Mouse (Mus musculus) spleen, adult 2 months (tissue): Measurements from ENCODE around the gene Ip6k1. TPM values are rescaled to one million over a fixed set of nuclear protein-coding genes. Genes with fewer than 3 reads are reported as not detected.

ENCODE experiments used
- DNase-seq, 2 experiments: peaks; one replicate each; pipeline versions ENCODE4 v3.0.0 to v3.0.0-alpha.2; 2012 to 2021; ENCODE audit warnings: low spot score in 2 of 2, low read depth in 1 of 2
- H3K27ac ChIP-seq: fragments of 200-500 bp; 2 replicates; pipeline ENCODE4 v1.5.1; 2012; ENCODE audit warnings: low read length, inconsistent platforms; ENCODE audit not compliant: insufficient read depth
- H3K27me3 ChIP-seq: fragments of 200-500 bp; 2 replicates; pipeline ENCODE4 v1.6.1; 2012; ENCODE audit warnings: mild to moderate bottlenecking, moderate library complexity, low read length, inconsistent platforms; ENCODE audit not compliant: control insufficient read depth, insufficient read depth
- H3K36me3 ChIP-seq: fragments of 200-500 bp; 2 replicates; pipeline ENCODE4 v1.6.1; 2012; ENCODE audit warnings: mild to moderate bottlenecking, low read length, inconsistent platforms; ENCODE audit not compliant: control insufficient read depth, insufficient read depth
- H3K4me1 ChIP-seq: fragments of 200-500 bp; 2 replicates; pipeline ENCODE4 v1.6.1; 2011; ENCODE audit warnings: inconsistent platforms; ENCODE audit not compliant: control insufficient read depth, insufficient read depth, insufficient read length
- H3K4me3 ChIP-seq: fragments of 200-500 bp; 2 replicates; pipeline ENCODE4 v1.5.1; 2011; ENCODE audit warnings: mild to moderate bottlenecking, inconsistent platforms; ENCODE audit not compliant: insufficient read depth, insufficient read length; ENCODE audit errors: extremely low read depth
- CTCF ChIP-seq: fragments of 200-500 bp; IDR thresholded peaks from 2 replicates; pipeline ENCODE4 v1.5.1; 2011; ENCODE audit warnings: mild to moderate bottlenecking, inconsistent platforms; ENCODE audit not compliant: insufficient read depth, insufficient read length, insufficient replicate concordance; ENCODE audit errors: extremely low read depth
- POLR2A ChIP-seq: fragments of 200-500 bp; IDR thresholded peaks from 2 replicates; pipeline ENCODE4 v1.6.1; 2011; ENCODE audit warnings: low read depth, low read length, inconsistent platforms
- WGBS: fragments of 180-500 bp; shearing (Covaris S2); methylation state at CpG from one replicate; pipeline ENCODE4 v1.1.7; 2018; 5-methylcytosine and 5-hydroxymethylcytosine counted together
- polyA plus RNA-seq: library from polyadenylated mRNA; depleted of rRNA; stranded (reverse); fragments of >200 nt; gene quantifications from 2 replicates; pipeline ENCODE4 v1.2.3, GENCODE M21; 2012

Gene Ip6k1
- polyA plus RNA-seq, 1 experiment: 118 TPM

DNA sequence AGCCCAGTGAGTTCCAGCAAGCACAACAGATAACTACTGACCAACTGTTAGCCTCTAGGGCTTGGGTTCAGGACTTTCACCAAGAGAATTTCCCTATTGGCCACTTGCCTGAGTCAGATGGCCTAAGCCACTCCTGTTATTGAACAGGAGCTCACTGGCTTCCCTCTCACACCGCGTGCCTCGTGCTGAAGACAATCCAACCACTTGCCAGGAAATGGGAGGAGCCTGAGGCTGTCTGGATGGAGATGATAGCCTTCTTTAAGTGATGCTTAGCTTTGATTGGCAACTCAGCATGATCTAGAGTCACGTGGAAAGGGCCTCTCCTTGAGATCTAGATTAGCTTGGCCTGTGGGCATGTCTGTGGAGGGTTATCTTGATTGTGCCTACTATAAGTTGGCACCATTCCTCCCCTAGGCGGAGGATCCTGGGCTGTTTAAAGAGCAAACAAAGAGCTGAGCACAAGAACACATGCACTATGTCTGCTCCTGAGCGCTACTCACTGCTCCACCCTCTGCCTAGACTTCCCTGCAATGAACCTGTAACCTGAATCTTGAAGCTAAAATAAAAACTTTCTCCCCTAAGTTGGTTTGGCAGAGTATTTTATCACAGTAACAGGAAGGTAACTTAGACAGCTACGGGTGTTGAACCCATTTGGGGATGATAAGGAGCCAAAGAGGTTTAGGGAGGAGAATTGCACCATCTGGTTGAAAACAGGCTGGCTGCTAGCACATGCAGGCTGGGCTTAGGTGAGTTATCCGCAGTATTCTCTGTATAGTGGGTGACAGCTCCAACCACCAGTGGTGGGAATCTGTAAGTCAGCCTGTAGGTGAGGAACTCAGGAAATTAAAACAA is 30.4 kb upstream of the Ip6k1 start:
- DNase-seq: no peak
- Histone ChIP-seq H3K27me3 (no peaks in the 10 kb centered on the region), H3K4me1 (peaks cover 5% of the 10 kb centered on the region), H3K4me3 (no peak overlapping the region), H3K36me3 (no peaks in the 10 kb centered on the region; the same call in 1 of the 2 replicates), H3K27ac (peak overlapping the region; percentile 15; the same call in 1 of the 2 replicates)
- TF ChIP-seq POLR2A (no peak), CTCF (no peak)
- 59% methylated on average over 8 of the region's 8 CpGs for WGBS

DNA sequence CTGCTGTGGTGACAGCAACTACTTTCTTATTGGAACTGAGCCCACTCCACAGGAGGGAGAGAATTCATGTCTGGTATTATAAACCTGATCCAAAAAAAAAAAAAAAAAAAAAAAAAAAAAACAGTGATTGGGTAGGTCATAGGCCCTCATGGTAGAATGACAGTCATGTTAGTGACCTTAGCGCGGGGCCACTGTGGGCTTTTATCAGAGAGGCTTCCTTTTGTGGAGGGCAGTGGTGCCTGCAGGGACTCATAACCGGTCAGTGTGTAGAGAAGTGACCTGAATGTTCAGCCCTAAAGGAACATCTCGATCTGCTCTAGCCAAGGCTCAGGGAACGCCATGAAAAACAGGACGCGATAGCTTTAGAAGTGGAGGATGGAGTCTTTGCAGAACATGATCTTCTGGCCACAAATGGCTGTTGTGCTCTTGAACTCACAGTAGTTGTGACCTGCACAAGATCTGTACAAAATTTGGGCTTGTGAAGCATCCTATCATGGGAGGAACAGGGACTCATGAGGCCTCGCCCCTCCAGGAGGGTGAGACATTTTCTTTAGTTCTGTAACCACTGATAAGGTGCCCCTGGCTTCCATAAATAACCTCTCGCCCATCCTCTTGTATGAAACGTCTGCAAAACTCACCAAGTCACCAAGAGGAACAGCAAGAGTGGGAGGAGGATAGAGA is 27.7 kb upstream of the Ip6k1 start:
- H3K27ac ChIP-seq: peak overlapping the region; percentile 74
- peaks cover 22% of the 10 kb centered on the region for H3K36me3 ChIP-seq
- TF ChIP-seq CTCF (no peak), POLR2A (no peak)
- H3K4me3 ChIP-seq: no peak overlapping the region
- H3K27me3 ChIP-seq: no peaks in the 10 kb centered on the region
- WGBS: 59% methylated on average over 10 of the region's 10 CpGs
- H3K4me1 ChIP-seq: peaks cover 5% of the 10 kb centered on the region
- no peak for DNase-seq

DNA sequence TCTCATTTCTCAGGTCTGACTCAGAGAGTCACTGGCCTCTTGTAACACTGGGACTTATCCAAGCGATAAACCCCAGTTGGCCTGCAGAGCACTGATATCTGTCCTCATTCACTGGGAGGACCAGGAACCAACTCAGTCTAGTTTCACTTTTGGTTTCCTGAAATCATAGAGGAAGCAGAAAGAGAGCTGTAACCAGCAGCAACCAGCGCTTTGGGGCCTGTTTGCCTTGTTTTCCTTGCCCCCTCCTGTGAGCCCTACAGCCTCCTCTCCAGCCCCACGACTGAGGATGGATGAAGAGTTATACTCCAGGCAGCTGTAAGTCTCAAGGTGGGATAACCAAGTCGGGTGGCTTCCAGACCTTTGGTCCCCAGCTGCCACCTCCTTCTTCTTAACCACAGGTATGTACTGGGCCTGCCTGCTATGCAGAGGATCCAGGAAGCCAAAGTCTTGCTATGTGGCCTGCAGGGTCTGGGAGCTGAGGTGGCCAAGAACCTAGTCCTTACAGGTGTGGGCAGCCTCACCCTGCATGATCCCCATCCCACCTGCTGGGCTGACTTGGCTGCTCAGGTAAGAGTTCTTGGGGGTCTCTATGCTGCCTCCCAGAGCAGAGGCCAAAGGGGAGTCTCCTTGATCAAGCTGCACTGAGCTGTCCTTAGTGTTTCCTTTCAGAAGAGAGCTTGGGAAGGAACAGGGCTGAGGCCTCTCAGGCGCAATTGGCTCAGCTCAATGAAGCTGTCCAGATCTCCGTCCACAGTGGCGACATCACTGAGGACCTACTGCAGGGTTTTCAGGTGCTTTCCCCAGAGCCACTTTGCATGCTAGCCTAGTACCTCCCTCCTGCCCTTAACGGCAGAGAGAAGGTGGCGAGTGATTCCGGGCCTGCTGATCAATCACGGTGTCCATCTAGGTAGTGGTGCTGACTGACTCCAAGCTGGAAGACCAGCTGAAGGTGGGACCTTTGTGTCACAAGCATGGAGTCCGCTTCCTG is 26.6 kb upstream of the Ip6k1 start, which contains the start of gene Uba7:
TSS of gene Uba7 (plus strand) at position 107 of the 988 bp plus-strand sequence.
- H3K4me3 ChIP-seq: peak within 1 kb of the TSS; percentile 60
- peak; percentile 56 to 69 for DNase-seq
- peaks cover 5% of the 10 kb centered on the region for H3K4me1 ChIP-seq
- H3K27me3 ChIP-seq: no peaks in the 10 kb centered on the region
- TF ChIP-seq CTCF (no peak), POLR2A (peak; percentile 35; the same call in 1 of the 2 replicates)
- peaks cover 27% of the 10 kb centered on the region for H3K36me3 ChIP-seq
- H3K27ac ChIP-seq: peak within 1 kb of the TSS; percentile 85
- WGBS: 11% methylated on average over 12 of the region's 12 CpGs

DNA sequence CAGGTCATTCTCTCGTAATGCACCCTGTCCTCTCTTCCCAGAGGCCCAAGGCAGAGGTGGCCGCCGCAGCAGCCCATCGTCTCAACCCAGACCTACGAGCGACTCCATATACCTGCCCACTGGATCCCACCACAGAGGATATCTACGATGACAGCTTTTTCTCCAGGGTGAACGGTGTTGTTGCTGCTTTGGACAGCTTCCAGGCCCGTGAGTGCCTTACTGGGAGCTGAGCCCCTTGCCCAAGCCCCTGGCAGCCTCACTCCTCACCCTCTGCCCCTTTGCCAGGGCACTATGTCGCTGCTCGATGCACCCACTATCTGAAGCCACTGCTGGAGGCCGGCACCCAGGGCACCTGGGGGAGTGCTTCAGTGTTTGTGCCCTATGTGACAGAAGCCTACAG is 23.5 kb upstream of the Ip6k1 start:
- H3K27me3 ChIP-seq: no peaks in the 10 kb centered on the region
- DNase-seq: no peak
- H3K36me3 ChIP-seq: peaks cover 38% of the 10 kb centered on the region
- 94% methylated on average over 12 of the region's 12 CpGs for WGBS
- peaks cover 26% of the 10 kb centered on the region for H3K4me1 ChIP-seq
- TF ChIP-seq POLR2A (no peak), CTCF (no peak)
- H3K4me3 ChIP-seq: no peak overlapping the region
- H3K27ac ChIP-seq: no peak overlapping the region

DNA sequence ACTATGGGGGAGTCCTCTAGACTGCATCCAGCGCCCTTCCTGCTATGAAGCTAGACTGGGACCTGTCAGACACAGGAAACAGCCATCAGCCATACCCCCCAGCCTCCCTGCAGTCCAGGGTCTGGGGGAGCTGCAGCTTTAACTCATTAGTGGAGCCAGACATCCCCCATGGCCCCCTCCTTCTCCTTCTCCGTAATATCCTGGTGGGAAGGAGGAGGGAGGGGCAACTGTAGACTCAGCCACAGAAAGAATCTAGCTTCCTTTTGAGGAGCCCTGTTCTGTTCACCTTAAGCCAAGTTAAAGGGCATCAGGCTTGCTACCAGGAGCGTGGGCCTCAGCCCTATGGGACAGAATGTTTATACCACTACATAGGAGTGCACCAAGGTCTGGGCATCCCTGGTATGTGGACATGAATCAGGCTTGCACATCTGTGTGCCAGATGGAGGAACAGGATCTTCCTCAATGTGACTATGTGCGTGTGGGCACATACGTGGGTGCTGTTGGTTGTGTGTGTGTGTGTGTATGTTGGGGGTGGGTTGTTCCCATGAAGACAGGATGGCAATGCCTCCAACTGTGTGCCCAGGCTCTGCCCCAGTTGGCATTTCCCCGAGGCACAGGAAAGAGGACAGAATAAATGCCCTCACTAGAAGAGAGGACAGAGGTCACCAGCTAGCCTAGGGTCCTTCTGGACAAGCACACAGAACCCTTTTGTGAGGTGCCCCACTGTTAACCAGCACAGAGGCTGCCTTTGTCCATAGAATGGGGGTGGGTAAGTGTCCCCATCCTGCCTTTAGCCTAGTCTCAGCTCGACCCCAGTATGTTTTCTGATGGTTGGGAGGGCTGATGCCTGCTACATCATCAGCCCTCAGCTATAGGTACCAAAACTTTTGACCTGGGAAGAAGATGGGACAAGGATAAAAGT is 20.4 kb upstream of the Ip6k1 start:
- H3K4me1 ChIP-seq: peaks cover 34% of the 10 kb centered on the region
- TF ChIP-seq POLR2A: no peak
- TF ChIP-seq CTCF: no peak
- 34% methylated on average over 7 of the region's 7 CpGs for WGBS
- no peak for DNase-seq
- no peaks in the 10 kb centered on the region for H3K27me3 ChIP-seq
- peaks cover 38% of the 10 kb centered on the region for H3K36me3 ChIP-seq
- no peak overlapping the region for H3K4me3 ChIP-seq
- H3K27ac ChIP-seq: peak overlapping the region; percentile 83
